Comparison of ENCODE assay signal across 31 mouse cellular contexts in genomic region chr10:100282471-100282870, GRCm38 (mm10). TPM values are rescaled to one million over a fixed set of nuclear protein-coding genes. Genes with fewer than 3 reads are reported as not detected.
DNase-seq lines count a peak whose midpoint lies in the region; ATAC-seq lines count a peak whose summit lies in the region.
"Had no signal": no experiment of that assay in that cellular context is flagged by ENCODE, and none has a peak within 500 bp of the region (broad histone marks: within the 10 kb centered on the region; RNA-seq: fewer than 3 reads in every experiment).

No protein-coding gene starts in this region.

- H3K27me3 ChIP-seq in forebrain, embryonic 16.5 days (replicated peaks; ENCODE audit: control insufficient read depth, insufficient read depth, low read length) = no peaks in the 10 kb centered on the region
- H3K27me3 ChIP-seq in forebrain, embryonic 11.5 days (ENCODE audit: control insufficient read depth, insufficient read depth, low read length) = no peaks in the 10 kb centered on the region
- H3K27me3 ChIP-seq: CH12.LX; embryonic facial prominence, embryonic 13.5 days; embryonic facial prominence, embryonic 15.5 days had no signal

- no peak overlapping the region for H3K9ac ChIP-seq in forebrain, embryonic 16.5 days (replicated peaks; ENCODE audit: low read depth, low read length)
- no peak overlapping the region for H3K9ac ChIP-seq in forebrain, embryonic 11.5 days (ENCODE audit: low read length)
- H3K9ac ChIP-seq: embryonic facial prominence, embryonic 13.5 days; embryonic facial prominence, embryonic 15.5 days had no signal

- no peak for DNase-seq in forebrain, embryonic 11.5 days (ENCODE audit: low spot score)
- DNase-seq in frontal cortex, postnatal 25 days (ENCODE audit: low spot score in 2 of 2) = no peak
- DNase-seq in brain, adult 2 months (ENCODE audit: low read depth, low spot score) = peak; percentile 21
- DNase-seq in gastrocnemius, adult 18-20 months (ENCODE audit: low spot score) = no peak
- DNase-seq: adrenal gland, adult 8-10 months; adrenal gland, postnatal 14 days; adrenal gland, postnatal 36 days; B cell, adult 2 months; cerebellum, adult 11 months; cerebellum, adult 18-20 months; cerebellum, adult 8-10 months; cerebellum, adult 9-11 months; cerebellum, postnatal 14 days; cerebellum, postnatal 36 days; embryo, embryonic 11 days had no signal

- no peaks in the 10 kb centered on the region for H3K4me1 ChIP-seq in forebrain, embryonic 16.5 days (replicated peaks; ENCODE audit: control insufficient read depth, insufficient read depth, low read length)
- no peaks in the 10 kb centered on the region for H3K4me1 ChIP-seq in forebrain, embryonic 11.5 days (replicated peaks; ENCODE audit: control insufficient read depth, insufficient read depth, low read length)
- H3K4me1 ChIP-seq: embryonic facial prominence, embryonic 13.5 days; embryonic facial prominence, embryonic 15.5 days; forebrain, embryonic 10.5 days had no signal

- H3K4me2 ChIP-seq in forebrain, embryonic 16.5 days (ENCODE audit: low read length) = no peak overlapping the region
- H3K4me2 ChIP-seq in forebrain, embryonic 11.5 days (ENCODE audit: low read depth, low read length, severe bottlenecking) = no peak overlapping the region
- H3K4me2 ChIP-seq: embryonic facial prominence, embryonic 13.5 days; embryonic facial prominence, embryonic 15.5 days had no signal

- no peaks in the 10 kb centered on the region for H3K9me3 ChIP-seq in forebrain, embryonic 16.5 days (ENCODE audit: control insufficient read depth, low read length)
- no peaks in the 10 kb centered on the region for H3K9me3 ChIP-seq in forebrain, embryonic 11.5 days (ENCODE audit: control insufficient read depth, low read length)
- H3K9me3 ChIP-seq: embryonic facial prominence, embryonic 13.5 days; embryonic facial prominence, embryonic 15.5 days; forebrain, embryonic 10.5 days; G1E had no signal

- peak; percentile 57; the same call in 1 of the 2 replicates for ATAC-seq in forebrain, embryonic 16.5 days
- ATAC-seq in forebrain, embryonic 11.5 days (replicated peaks; ENCODE audit: low FRiP score) = no peak
- ATAC-seq in frontal cortex, adult (ENCODE audit: low TSS enrichment) = peak; percentile 79
- ATAC-seq: activated CD4-positive, CD25-positive, alpha-beta regulatory T cell, adult 4 months; CD4-positive, CD25-positive, alpha-beta regulatory T cell, adult 4 months; forebrain, embryonic 14.5 days; Patski had no signal

- no peak overlapping the region for H3K4me3 ChIP-seq in forebrain, embryonic 16.5 days (replicated peaks; ENCODE audit: low read length)
- no peak overlapping the region for H3K4me3 ChIP-seq in forebrain, embryonic 11.5 days (ENCODE audit: low read depth, low read length)
- H3K4me3 ChIP-seq: embryonic facial prominence, embryonic 13.5 days; embryonic facial prominence, embryonic 15.5 days; erythroblast, embryonic 14.5 days; forebrain, embryonic 10.5 days had no signal

- H3K36me3 ChIP-seq in forebrain, embryonic 16.5 days (ENCODE audit: control insufficient read depth, insufficient read depth) = no peaks in the 10 kb centered on the region
- no peaks in the 10 kb centered on the region for H3K36me3 ChIP-seq in forebrain, embryonic 11.5 days (ENCODE audit: control insufficient read depth, insufficient read depth, low read length)
- H3K36me3 ChIP-seq: embryonic facial prominence, embryonic 13.5 days; embryonic facial prominence, embryonic 15.5 days; forebrain, embryonic 10.5 days; G1E had no signal

- no peak overlapping the region for H3K27ac ChIP-seq in forebrain, embryonic 16.5 days (ENCODE audit: low read length)
- H3K27ac ChIP-seq in forebrain, embryonic 11.5 days (ENCODE audit: low read depth, low read length) = no peak overlapping the region
- H3K27ac ChIP-seq: embryonic facial prominence, embryonic 13.5 days; embryonic facial prominence, embryonic 15.5 days; forebrain, embryonic 10.5 days had no signal

RNA-seq across cellular contexts. Expression of gene Gm4301, which starts 53.0 kb away (rescaled TPM):
- polyA plus RNA-seq in forebrain, embryonic 16.5 days (2015; fragmentation: Nextera tagmentation; extraction: Ambion mirVana) = not detected in 2 replicates
- not detected in 2 replicates for polyA plus RNA-seq in forebrain, embryonic 11.5 days (2014; fragmentation: Nextera tagmentation; extraction: Ambion mirVana)
- not detected for total RNA-seq in gastrocnemius, adult 18-20 months (2021)
- total RNA-seq: adrenal gland, adult 18-20 months; adrenal gland, adult 8-10 months; adrenal gland, postnatal 14 days; adrenal gland, postnatal 36 days; CH12.LX; common myeloid progenitor, adult 5-6 weeks; G1E had no signal
- polyA plus RNA-seq: activated CD4-positive, CD25-positive, alpha-beta regulatory T cell, adult 4 months; brain, embryonic 14.5 days; CD4-positive, CD25-positive, alpha-beta regulatory T cell, adult 4 months; embryonic facial prominence, embryonic 11.5 days; embryonic facial prominence, embryonic 13.5 days; embryonic facial prominence, embryonic 15.5 days; erythroblast, embryonic 14.5 days; forebrain, embryonic 10.5 days; forebrain, embryonic 14.5 days; G1E; Patski had no signal

RNA-seq across cellular contexts. Expression of gene Gm4302, which starts 58.2 kb away (rescaled TPM):
- not detected in 2 replicates for polyA plus RNA-seq in forebrain, embryonic 16.5 days (2015; fragmentation: Nextera tagmentation; extraction: Ambion mirVana)
- polyA plus RNA-seq in forebrain, embryonic 11.5 days (2014; fragmentation: Nextera tagmentation; extraction: Ambion mirVana) = not detected in 2 replicates
- not detected for total RNA-seq in gastrocnemius, adult 18-20 months (2021)
- total RNA-seq: adrenal gland, adult 18-20 months; adrenal gland, adult 8-10 months; adrenal gland, postnatal 14 days; adrenal gland, postnatal 36 days; CH12.LX; common myeloid progenitor, adult 5-6 weeks; G1E had no signal
- polyA plus RNA-seq: activated CD4-positive, CD25-positive, alpha-beta regulatory T cell, adult 4 months; brain, embryonic 14.5 days; CD4-positive, CD25-positive, alpha-beta regulatory T cell, adult 4 months; embryonic facial prominence, embryonic 11.5 days; embryonic facial prominence, embryonic 13.5 days; embryonic facial prominence, embryonic 15.5 days; erythroblast, embryonic 14.5 days; forebrain, embryonic 10.5 days; forebrain, embryonic 14.5 days; G1E had no signal
